In genomic region chr10:62668463-62668862, GRCm38 (mm10) we compare ENCODE assay signal across 17 mouse cellular contexts. TPM values are rescaled to one million over a fixed set of nuclear protein-coding genes. Genes with fewer than 3 reads are reported as not detected.
"Had no signal": no experiment of that assay in that cellular context is flagged by ENCODE, and none has a peak within 500 bp of the region (broad histone marks: within the 10 kb centered on the region; RNA-seq: fewer than 3 reads in every experiment).

No protein-coding gene starts in this region.

- DNase-seq: lung, adult 2 months; lung, postnatal 14 days; lung, postnatal 36 days; right cerebral cortex, postnatal 14 days; spleen, adult 18-20 months; thymus, adult 18-20 months; thymus, postnatal 14 days; thymus, postnatal 4 days had no signal

- H3K36me3 ChIP-seq: lung, embryonic 15.5 days; midbrain, embryonic 13.5 days; neural tube, embryonic 12.5 days had no signal

- ATAC-seq: lung, postnatal 0 days; midbrain, embryonic 13.5 days had no signal

- H3K4me2 ChIP-seq: lung, embryonic 15.5 days; midbrain, embryonic 11.5 days; midbrain, embryonic 13.5 days; neural tube, embryonic 12.5 days had no signal

- H3K27me3 ChIP-seq: lung, embryonic 15.5 days; neural tube, embryonic 12.5 days had no signal

- H3K27ac ChIP-seq: liver, embryonic 14.5 days; lung, embryonic 15.5 days; macrophage; midbrain, embryonic 13.5 days; neural tube, embryonic 12.5 days had no signal

- H3K9me3 ChIP-seq: lung, embryonic 15.5 days; megakaryocyte, embryonic 14.5 days; midbrain, embryonic 13.5 days; neural tube, embryonic 12.5 days had no signal

- H3K4me1 ChIP-seq: midbrain, embryonic 13.5 days; neural tube, embryonic 12.5 days had no signal

- H3K4me3 ChIP-seq: lung, embryonic 15.5 days; megakaryocyte, embryonic 14.5 days; midbrain, embryonic 13.5 days; neural tube, embryonic 12.5 days had no signal

- H3K9ac ChIP-seq: liver, embryonic 14.5 days; lung, embryonic 15.5 days; midbrain, embryonic 13.5 days; neural tube, embryonic 12.5 days had no signal

RNA-seq across cellular contexts. Expression of gene Stox1, which starts 57.5 kb away (rescaled TPM):
- total RNA-seq: monocyte, adult 5-6 weeks had no signal
- polyA plus RNA-seq: macrophage had no signal
